Mouse (Mus musculus) myocyte (in vitro differentiated cells): Measurements from ENCODE around the gene Scml4.

Experiments used
- MAX ChIP-seq: IDR thresholded peaks from one replicate; pipeline ENCODE4 v1.6.1; 2011; ENCODE audit warnings: low read depth, mild to moderate bottlenecking, control low read depth
- POLR2A ChIP-seq: IDR thresholded peaks from one replicate; pipeline ENCODE4 v1.6.1; 2011; ENCODE audit warnings: low read depth, mild to moderate bottlenecking, control low read depth, moderate library complexity; ENCODE audit not compliant: insufficient read length
- REST ChIP-seq: IDR thresholded peaks from one replicate; pipeline ENCODE4 v1.6.1; 2011; ENCODE audit warnings: mild to moderate bottlenecking, control low read depth, moderate library complexity; ENCODE audit not compliant: insufficient read depth, insufficient read length
- TCF12 ChIP-seq: IDR thresholded peaks from one replicate; pipeline ENCODE4 v1.6.1; 2011; ENCODE audit warnings: mild to moderate bottlenecking, control low read depth; ENCODE audit not compliant: poor library complexity, insufficient read depth, severe bottlenecking
- USF1 ChIP-seq: IDR thresholded peaks from one replicate; pipeline ENCODE4 v1.6.1; 2011; ENCODE audit warnings: low read depth, mild to moderate bottlenecking, control low read depth, moderate library complexity

GRCm38 (mm10) chr10:42896621-42897020 is 36.5 kb downstream of the Scml4 start:
- TF ChIP-seq USF1 (no peak), POLR2A (no peak), REST (no peak), TCF12 (no peak), MAX (no peak)
